Mouse (Mus musculus) hindlimb bud, embryonic 11.5 days (tissue): Measurements from ENCODE around the gene Actn1.

Experiments used
- DNase-seq: peaks from one replicate; pipeline ENCODE4 v3.0.0-alpha.2; 2012; ENCODE audit warnings: low read depth, low spot score; ENCODE audit errors: extremely low spot score

Gene Actn1

GRCm38 (mm10) chr12:80191371-80191770 lies 68.8 kb downstream of the Actn1 start:
- DNase-seq = no peak

- DNase-seq = no peak
These were observed 69.3 kb downstream of the Actn1 start for GRCm38 (mm10) chr12:80190915-80191314.

- DNase-seq = no peak
These were observed 76.1 kb downstream of the Actn1 start for GRCm38 (mm10) chr12:80184041-80184440.

GRCm38 (mm10) chr12:80181831-80182230 lies 78.3 kb downstream of the Actn1 start:
- DNase-seq = no peak

DNA sequence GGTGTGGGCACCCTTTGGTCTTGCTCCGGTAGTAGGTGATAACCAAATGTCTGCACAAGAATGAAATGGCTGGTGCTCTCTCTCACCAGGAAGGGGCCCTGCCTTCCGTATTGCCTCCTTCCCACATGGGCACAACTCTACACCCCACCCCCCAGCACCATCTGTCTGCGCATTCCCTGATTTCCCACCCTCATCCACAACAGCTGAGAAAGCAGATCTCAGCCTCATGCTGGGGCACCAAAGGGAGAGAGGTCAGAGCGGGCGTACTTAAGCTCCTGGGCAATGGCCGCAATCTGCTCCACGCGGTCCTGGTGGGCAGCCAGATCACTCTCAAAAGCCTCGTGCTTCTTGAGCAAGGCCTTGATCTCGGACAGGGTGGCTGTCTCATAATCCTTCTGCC lies 82.1 kb downstream of the Actn1 start:
- DNase-seq = no peak

DNA sequence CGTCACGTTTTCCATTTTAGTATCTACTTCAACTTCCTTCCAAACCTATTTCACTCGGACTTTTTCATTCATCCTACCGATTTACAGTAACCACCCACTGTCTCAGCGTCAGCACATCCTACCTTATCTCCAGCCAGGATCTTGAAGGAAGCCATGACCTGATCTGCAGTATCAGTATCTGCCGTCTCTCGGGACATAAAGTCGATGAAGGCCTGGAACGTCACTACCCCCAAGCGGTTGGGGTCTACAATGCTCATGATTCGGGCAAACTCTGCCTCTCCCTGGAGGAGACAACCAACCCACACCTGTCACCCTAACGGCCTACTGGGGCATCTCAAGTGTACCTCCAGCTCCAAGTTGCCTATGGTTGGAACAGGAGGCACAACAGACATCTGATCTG lies 91.4 kb downstream of the Actn1 start:
- DNase-seq = no peak

- peak; percentile 50 for DNase-seq
These were observed 91.9 kb downstream of the Actn1 start for GRCm38 (mm10) chr12:80168178-80168686.

- DNase-seq = no peak
These were observed 92.8 kb downstream of the Actn1 start for GRCm38 (mm10) chr12:80167321-80167720.

- DNase-seq = no peak
These were observed 93.5 kb downstream of the Actn1 start for GRCm38 (mm10) chr12:80166651-80167050.

DNA sequence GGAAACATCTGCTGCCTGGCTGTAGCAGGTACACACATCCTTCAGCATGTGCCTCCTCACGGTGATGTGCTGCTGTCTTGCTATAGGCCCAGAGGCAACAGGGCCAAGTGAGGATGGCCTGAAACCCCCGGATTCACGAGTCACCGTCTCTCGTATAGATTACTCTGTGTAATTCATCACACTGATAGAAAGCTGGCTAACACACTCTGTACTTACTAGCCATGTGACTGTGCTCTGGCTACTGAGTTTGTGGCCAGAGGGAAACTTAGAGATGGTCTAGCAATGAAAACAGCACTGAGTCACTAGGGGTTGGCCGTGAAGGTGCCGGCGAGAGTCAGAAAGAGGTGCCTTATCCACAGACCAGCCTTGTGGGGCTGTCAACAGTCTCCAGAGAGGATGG lies 95.6 kb downstream of the Actn1 start:
- no peak for DNase-seq

DNA sequence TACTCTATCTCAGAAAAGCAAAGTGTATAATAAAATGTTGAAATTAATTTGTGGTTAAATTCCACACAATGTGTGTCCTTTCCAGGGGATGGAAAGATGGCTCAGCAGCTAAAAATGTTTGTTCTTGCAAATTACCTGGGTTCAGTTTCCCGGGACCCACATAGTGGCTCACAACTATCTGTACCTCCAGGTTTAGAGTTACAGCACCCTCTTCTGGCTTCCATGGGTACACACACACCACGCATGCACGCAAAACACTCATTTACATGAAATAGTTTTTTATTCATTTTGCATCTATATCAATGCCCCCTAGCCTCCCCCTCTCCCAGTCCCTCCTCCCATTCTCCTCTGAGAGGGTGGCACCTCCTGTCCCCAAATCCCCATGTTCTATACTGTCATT lies 97.7 kb downstream of the Actn1 start:
- no peak for DNase-seq

DNA sequence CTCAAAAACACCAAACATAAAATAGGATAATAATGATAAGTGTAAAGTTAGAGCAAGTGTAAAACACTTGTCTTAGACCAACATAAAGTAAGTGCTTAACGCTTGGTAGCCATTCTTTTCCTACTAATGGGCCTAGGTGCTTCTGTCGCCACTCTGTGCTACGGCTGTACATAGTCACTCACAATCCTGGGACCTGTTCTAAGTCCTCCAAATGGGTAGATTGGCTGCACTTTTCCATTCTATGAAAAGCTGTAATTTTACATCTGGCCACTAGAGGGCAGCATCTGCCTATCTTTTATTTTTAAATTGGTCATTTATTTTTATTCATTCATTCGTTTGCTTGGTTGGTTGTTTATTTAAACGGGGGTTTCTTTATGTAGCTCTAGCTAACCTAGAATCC lies 102.5 kb downstream of the Actn1 start:
- DNase-seq = peak; percentile 26

DNA sequence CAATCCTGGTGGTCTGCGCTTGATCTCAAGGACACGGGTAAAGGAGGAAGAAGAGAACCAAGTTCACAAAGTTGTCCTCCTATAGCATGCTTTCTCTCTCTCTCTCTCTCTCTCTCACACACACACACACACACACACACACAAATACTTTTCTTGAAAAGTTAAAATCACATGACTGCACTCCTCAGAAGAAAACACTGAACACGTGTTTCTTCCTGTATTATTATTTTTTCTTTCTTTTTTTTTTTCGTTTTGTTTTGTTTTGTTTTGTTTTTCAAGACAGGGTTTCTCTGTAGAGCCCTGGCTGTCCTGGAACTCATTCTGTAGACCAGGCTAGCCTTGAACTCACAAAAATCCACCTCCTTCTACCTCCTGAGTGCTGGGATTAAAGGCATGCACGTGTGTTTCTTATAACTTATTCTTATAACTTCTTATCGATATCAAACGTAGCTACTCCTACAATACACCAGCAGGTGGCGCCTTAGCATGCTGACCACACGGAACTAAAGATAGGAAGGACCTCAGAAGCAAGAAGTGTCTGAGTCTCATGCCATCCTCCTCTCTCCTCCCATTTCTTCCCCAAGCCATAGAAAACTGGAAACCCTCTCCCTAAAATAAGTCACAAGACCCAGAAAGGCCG lies 106.4 kb downstream of the Actn1 start:
- no peak for DNase-seq

DNA sequence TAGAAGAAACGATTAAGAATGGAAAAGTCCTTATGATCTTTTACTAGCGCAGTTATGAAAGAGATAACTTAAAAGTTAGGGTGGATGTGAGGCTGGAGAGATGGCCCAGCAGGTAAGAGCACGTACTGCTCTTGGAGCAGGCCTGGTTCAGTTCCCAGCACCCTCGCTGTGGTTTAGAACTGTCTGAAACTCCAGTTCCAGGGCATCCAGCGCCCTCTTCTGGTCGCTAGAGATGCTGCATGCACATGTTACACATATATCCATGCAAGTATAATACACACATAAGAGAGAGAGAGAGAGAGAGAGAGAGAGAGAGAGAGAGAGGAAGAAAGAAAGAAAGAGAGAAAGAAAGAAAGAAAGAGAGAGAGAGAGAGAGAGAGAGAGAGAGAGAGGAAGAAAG lies 107.1 kb downstream of the Actn1 start:
- no peak for DNase-seq

GRCm38 (mm10) chr12:80151821-80152220 lies 108.3 kb downstream of the Actn1 start:
- DNase-seq = no peak

DNA sequence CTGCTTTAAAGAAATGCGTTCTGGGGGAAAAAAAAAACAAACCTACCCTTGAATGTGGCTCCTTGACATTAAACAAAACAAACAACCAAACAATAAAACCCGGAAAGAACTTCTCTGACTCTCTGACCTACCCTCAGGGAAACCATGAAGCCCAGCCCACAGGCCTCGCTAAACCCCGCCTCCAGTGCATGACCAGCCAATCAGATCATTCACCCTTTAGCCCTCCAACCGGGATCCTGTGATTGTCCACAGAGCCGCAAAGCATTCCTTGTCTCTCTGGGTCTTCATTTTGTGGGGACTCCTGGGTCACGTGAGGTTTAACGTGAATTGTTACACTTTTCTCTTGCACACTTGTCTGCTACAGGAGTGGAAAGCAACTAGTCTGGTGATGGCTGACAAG lies 109.5 kb downstream of the Actn1 start:
- no peak for DNase-seq

GRCm38 (mm10) chr12:80147563-80148214 lies 112.5 kb downstream of the Actn1 start:
- DNase-seq = no peak

DNA sequence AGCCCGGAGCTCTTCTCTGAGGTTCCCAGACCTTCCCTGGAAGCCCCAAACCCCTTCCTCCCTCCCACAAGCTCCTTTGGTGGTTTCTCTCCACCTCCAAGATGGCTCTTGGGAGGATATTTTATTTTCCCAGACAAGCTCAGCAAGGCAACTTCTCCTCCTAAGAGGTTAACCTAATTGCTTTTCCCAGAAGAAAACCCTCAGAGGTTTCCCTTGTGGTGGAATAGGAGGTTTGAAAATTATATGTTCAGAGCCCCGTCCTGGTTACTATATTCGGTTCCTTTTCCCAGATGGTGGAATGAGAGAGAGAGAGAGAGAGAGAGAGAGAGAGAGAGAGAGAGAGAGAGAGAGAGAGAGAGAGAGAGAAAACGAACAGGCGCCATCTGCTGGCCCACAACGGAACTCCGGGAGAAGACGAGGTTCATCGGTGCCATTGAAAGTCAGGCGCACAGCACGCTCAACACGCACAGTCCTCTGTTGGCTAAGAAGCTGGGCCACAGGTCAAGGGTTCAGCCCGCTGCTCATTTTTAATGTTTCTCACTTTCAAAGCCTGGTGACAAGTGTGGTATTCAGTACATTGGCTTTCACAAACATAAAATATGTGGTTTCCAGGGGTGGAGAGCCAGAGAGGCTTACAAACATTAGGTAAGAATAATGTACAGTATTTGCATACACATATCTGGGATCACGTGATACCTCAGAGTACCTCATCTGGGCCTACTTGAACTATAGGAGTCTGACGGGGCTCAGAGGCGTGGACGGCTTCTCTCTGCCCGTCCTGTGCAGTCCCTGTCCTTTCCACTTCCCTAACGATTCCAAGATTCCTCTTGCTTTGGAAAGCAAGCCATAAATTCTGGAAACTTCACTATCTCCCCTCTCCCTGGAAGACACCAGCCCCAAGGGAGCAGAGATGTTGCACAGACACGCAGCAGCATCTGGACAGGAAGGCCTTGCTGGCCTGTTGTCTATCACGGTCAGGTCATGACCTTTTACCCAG lies 113.6 kb downstream of the Actn1 start:
- DNase-seq = no peak

DNA sequence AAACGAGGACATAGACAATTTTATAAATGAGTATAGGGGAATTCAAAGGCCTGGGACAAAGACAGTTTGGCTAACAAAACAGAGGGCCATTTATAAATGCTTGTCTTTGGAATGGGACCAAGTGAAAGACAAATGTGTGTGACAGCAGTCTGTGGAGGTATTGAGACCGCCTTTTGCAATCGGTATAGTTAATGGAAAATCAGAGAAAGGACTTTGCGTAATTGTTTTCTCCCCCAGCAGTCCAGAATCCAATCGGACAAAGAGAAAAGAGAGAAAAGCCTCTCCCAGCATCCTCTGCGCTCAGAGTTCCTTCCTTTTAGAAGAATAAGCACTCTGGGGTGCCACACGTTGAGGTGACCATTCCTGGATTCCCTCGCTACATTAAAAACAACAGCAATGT lies 114.8 kb downstream of the Actn1 start:
- no peak for DNase-seq

GRCm38 (mm10) chr12:80144846-80145245 lies 115.3 kb downstream of the Actn1 start:
- no peak for DNase-seq

GRCm38 (mm10) chr12:80141470-80141869 lies 118.7 kb downstream of the Actn1 start:
- no peak for DNase-seq

DNA sequence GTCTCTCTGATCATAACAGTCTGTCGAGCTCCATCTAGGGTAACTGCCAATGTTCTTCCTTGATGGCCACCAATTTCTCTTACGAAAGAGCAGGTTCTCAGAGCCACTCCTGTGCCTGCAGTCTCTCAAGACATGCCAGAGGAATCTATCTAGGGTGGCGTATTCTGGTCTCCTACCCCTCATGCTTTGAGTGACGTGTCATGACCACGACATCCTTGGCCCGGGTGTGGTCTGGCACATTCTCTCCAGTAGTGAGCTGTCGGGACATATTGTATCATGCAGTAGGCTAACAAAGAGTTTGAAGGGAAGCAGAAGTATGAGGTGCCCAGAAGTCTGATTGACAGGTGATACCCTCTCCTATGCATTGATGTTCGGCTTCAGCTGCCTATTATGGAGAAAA lies 119.2 kb downstream of the Actn1 start:
- DNase-seq = no peak
